Mouse (Mus musculus) macrophage (primary cell): Measurements from ENCODE around the gene Cd82. TPM values are rescaled to one million over a fixed set of nuclear protein-coding genes. Genes with fewer than 3 reads are reported as not detected.

ENCODE experiments used
- H3K27ac ChIP-seq: fragments of 350-480 bp; formaldehyde crosslinking; 2 replicates; pipeline ENCODE4 v1.9.0; 2021
- H3K36me3 ChIP-seq: fragments of 350-480 bp; formaldehyde crosslinking; 2 replicates; pipeline ENCODE4 v1.9.0; 2021; ENCODE audit errors: inconsistent target
- H3K4me3 ChIP-seq: fragments of 350-480 bp; formaldehyde crosslinking; 2 replicates; pipeline ENCODE4 v1.9.0; 2021; ENCODE audit errors: inconsistent target
- H3K79me2 ChIP-seq: fragments of 350-480 bp; formaldehyde crosslinking; 2 replicates; pipeline ENCODE4 v1.9.0; 2021; ENCODE audit errors: inconsistent target
- WGBS: methylation state at CpG from one replicate; pipeline ENCODE4 v1.1.7; 2026; ENCODE audit warnings: inconsistent platforms; ENCODE audit not compliant: missing documents; 5-methylcytosine and 5-hydroxymethylcytosine counted together
- polyA plus RNA-seq: library from polyadenylated mRNA; stranded (reverse); fragments of 250-400 nt; gene quantifications from 3 replicates; pipeline ENCODE4 v1.2.4, GENCODE M21; 2018; ENCODE audit warnings: inconsistent platforms

Cd82 gene
- polyA plus RNA-seq, 1 experiment from 2014 or later: 48.2 TPM

DNA sequence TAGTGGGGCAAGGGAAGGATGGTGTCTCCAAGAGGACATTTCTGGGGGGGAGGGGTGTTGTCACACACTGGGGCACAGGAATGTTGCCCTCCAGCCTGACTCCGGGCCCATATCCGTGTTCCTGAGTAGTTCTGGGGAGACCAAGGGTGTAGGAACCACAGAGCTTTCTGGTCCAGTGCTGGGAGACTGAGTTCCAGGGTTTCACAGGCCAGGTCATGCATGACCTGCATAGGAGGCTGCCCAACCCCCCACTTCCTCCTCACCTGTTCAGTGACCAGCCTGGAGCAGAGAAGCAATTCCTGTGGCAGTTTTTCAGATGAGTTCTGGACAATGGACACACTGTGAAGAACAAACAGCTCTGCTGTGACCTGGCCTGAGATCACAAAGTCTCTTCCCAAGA, 19.8 kb downstream of the Cd82 start:
- no peaks in the 10 kb centered on the region; the same call in 1 of the 2 replicates for H3K79me2 ChIP-seq
- 94% methylated on average over 2 of the region's 2 CpGs for WGBS
- H3K36me3 ChIP-seq: no peaks in the 10 kb centered on the region
- H3K4me3 ChIP-seq: no peak overlapping the region
- H3K27ac ChIP-seq: no peak overlapping the region

DNA sequence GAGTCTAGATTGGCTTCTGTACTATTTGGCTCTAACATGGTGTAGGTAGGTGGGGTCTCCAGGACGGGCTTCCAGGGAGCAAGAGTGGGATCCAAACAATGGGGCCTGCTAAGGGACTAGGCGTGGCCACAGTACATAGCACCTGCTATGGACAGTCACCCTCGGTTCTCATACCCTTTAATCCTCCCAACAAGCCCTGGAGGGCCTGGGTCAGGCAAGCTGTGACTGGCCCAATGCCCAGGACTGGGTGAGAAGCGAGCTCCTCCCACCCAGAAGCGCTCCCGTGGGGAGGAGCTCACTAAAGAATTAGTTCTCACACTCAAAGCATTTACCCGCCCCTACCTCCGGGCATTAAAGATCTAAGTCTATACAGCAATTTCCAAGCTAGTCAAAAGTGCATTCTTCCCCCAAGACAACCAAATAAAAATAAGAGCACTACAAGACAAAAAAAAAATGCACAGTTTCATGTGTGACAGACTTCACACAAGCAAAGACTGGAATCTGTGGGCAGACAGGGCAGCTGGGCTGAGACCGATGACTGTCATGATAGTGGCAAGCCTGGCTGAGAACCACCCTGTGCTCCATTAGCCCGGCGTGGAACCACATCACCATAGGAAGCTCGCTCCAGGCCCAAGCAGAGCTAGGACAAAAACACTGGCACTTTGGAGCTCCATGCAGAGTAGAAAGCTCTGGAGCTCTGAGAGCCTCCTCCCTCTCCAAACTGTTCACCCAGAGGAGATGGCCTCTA, 23.0 kb downstream of the Cd82 start:
- H3K27ac ChIP-seq: no peak overlapping the region
- no peak overlapping the region for H3K4me3 ChIP-seq
- no peaks in the 10 kb centered on the region for H3K79me2 ChIP-seq
- H3K36me3 ChIP-seq: no peaks in the 10 kb centered on the region
- WGBS: 86% methylated on average over 12 of the region's 12 CpGs

DNA sequence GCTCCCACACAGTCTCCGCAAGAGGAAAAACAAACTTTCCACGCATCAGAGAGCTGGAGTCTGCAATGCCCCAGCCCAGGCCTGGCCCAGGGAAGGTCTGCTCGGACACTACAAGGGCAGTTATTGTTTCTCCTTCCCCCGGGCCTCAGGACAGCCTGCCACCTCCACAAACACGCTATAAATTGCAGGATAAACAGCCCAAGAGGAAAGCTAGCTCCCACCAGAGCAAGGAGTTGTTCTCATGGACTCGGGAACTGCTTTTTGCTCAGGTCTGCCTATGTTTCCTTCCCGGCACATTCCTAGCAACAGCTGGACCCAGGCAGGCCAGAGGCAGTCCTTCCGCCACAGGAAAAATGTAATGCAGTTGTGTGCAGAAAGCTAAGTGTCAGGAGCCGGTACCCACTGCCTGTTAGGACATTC, 23.6 kb downstream of the Cd82 start:
- Histone ChIP-seq H3K4me3 (no peak overlapping the region), H3K27ac (no peak overlapping the region), H3K79me2 (no peaks in the 10 kb centered on the region), H3K36me3 (no peaks in the 10 kb centered on the region)
- 95% methylated on average over 9 of the region's 9 CpGs for WGBS

DNA sequence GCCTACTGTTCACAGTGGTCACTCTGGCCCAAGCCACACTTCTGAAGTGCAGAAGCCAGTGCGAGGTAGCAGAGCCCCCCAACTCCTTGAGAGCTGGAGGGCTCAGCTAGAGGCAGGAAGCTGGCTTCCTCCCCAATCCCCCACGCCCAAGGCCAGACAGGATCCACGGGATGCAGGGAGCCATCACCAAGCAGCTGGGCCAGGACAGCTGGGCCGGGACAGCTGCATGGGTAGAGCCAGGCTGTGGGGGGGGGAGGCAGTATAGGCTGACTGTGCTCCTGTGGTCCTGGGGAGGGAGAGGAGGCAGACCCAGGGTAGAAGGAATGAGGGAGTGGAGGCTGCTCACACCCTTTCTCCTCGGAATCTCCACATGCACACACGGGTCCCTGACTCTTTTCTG, 24.6 kb downstream of the Cd82 start:
- Histone ChIP-seq H3K27ac (no peak overlapping the region), H3K36me3 (no peaks in the 10 kb centered on the region), H3K4me3 (no peak overlapping the region), H3K79me2 (no peaks in the 10 kb centered on the region)
- WGBS: 96% methylated on average over 6 of the region's 6 CpGs

DNA sequence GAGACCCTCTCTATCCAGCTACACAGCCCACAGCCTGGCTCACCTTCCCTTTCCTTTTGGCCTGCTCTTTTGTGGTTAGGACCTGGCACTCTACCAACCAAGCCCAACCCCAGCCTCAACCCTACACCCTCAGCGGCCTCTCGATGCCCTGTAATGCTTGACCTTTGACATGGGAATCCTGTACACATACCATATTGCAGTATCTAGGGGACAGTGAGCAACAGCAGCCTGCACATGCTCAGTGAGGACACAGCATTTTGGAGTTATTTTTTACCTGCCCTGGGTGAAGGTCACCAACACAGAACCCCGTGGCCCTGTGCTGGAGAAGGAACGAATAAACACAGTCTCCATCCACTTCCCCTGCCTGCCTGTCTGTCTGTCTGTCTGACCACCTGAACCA, 27.4 kb downstream of the Cd82 start:
- H3K4me3 ChIP-seq: no peak overlapping the region
- H3K27ac ChIP-seq: no peak overlapping the region
- WGBS: 31% methylated on average over 4 of the region's 4 CpGs
- H3K79me2 ChIP-seq: no peaks in the 10 kb centered on the region
- no peaks in the 10 kb centered on the region for H3K36me3 ChIP-seq

DNA sequence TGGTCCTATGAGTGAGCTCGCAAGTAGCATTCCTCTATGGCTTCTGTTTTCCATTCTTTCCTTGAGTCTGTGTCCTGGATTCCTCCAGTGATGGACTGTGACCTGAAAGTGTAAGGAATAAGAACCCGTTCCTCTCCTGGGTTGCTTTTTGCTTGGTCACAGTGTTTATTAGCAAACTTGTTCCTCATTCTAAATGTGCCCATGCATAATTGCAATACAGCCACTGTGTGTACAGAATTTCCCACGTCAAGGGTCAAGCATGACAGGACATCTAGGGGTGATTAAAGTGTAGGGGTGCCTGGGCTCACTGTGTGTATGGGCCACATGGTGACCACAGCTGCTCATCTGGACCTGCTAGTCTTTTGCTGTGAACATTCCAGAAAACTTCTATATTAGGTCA, 28.0 kb downstream of the Cd82 start:
- Histone ChIP-seq H3K4me3 (no peak overlapping the region), H3K36me3 (no peaks in the 10 kb centered on the region), H3K79me2 (no peaks in the 10 kb centered on the region), H3K27ac (no peak overlapping the region)
- 50% methylated on average over 3 of the region's 3 CpGs for WGBS

DNA sequence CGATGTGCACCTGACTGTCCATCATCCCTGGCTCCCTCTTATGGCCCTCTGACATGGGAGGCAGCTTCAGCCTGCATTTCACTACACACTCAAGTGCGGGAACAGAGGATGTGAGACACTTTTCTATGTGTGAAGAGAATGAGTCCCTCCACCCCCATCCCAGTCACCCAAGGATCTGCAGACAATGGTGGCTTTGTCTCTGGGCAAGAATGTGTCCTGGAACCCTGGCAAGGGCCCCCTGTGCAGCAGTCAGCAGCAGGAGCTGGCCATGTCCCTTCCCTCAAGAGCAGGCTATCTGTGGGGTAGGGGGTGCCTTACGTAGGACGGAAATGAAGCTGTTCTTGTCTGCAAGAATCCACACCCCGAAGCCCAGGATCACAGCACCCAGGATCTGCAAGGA, 29.4 kb downstream of the Cd82 start:
- Histone ChIP-seq H3K27ac (no peak overlapping the region), H3K79me2 (no peaks in the 10 kb centered on the region), H3K4me3 (no peak overlapping the region), H3K36me3 (0 out of 2 replicates have a peak, but pooled peaks cover 7% of the 10 kb centered on the region)
- 91% methylated on average over 5 of the region's 5 CpGs for WGBS

DNA sequence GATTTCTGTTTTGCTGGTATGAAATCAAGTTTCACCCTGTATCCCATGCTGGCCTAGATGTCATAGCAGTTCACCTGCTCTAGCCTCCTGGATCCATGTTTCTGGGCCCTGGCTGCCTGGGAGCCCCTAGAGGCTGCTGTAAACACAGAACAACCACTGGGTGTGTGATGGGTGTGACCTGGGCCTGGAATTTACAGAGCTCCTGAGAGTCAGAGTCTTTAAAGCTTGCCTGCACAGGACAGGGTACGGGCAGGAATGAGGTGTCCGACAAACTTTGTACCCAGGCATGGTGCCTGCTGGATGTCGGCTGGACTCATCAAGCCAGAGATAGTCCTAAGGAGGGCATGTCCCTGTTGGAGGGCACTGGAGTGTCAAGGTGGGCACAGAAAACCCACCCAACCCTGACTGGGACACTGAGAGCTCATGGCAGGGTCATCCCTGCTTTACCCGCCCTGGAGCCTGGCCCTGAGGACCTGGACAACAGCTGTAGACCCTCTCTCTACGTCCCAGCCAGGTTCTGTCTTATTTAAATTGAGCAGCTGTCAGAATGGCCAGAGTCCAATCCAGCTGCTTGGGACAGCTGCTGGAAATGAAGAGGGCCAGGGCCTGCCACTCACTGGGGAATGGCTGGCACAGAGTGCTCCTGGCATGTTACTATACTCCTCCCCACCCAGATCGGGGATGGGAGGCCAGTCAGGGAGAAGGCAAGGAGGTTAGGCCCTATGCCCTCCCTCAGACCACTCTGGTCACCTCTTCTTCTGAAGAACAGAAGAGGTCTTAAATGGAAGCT, 30.1 kb downstream of the Cd82 start:
- H3K36me3 ChIP-seq: 0 out of 2 replicates have a peak, but pooled peaks cover 7% of the 10 kb centered on the region
- WGBS: 99% methylated on average over 6 of the region's 6 CpGs

DNA sequence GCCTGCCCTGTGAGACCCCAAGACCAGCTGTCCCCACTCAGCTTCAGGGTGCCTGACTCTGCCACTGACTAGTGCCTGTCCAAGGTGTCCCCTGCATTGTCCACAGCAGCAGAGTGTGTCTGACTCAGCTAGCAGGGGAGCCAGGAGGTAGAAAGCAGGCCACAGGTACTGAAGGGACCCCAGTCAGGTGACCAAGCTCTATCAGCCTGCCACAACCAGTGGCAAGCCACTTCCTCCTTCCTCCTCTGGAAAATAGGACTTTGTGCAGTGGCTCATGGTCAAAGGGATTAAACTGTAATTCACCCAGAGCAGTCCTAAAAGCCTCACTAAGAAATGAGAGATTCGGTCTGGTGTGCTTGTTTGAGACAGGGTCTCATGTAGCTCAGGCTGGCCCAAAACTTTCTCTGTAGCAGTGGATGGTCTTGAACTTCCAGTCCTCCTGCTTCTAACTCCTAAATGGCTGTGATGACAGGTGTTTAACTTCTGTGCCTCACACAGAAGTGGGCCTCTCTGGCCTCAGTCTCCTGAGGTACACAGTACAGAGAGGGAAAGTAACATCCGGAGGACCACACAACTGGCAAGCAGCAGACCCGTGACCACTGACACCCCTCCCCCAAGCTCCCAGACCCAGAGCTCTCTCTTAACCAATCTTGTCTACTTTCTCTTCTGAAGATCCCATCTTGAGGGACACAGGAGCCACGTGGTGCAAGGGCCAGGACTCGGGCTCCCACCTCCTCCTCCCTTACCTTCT, 31.2 kb downstream of the Cd82 start:
- WGBS: 42% methylated on average over 5 of the region's 5 CpGs
- no peak overlapping the region for H3K27ac ChIP-seq

More for the DNA sequence above, 30.1 kb downstream of the Cd82 start:
- Histone ChIP-seq H3K27ac (no peak overlapping the region), H3K79me2 (no peaks in the 10 kb centered on the region), H3K4me3 (no peak overlapping the region)

DNA sequence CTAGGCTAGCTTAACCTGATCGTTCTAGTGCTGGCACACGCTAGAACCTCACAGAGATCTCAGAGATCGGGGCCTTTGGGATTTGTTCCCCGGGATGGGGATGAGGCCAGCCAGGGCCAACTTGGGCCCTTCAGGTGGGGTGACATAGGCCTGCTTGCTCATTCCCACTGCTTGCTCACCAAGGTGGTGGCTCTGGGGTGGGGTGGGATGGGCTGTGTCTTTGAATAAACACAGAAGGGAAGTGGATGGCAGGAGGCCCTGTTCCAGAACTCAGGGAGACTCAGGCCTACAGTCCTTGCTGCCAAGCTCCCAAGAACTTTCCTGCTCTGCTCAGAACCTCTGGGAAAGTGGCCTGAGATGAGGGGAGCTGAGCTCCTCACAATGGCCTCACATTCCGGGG, 31.9 kb downstream of the Cd82 start:
- WGBS: 79% methylated on average over 5 of the region's 5 CpGs

More for the DNA sequence above, 31.2 kb downstream of the Cd82 start:
- Histone ChIP-seq H3K36me3 (peaks cover 7% of the 10 kb centered on the region; the same call in 1 of the 2 replicates), H3K79me2 (no peaks in the 10 kb centered on the region), H3K4me3 (no peak overlapping the region)

DNA sequence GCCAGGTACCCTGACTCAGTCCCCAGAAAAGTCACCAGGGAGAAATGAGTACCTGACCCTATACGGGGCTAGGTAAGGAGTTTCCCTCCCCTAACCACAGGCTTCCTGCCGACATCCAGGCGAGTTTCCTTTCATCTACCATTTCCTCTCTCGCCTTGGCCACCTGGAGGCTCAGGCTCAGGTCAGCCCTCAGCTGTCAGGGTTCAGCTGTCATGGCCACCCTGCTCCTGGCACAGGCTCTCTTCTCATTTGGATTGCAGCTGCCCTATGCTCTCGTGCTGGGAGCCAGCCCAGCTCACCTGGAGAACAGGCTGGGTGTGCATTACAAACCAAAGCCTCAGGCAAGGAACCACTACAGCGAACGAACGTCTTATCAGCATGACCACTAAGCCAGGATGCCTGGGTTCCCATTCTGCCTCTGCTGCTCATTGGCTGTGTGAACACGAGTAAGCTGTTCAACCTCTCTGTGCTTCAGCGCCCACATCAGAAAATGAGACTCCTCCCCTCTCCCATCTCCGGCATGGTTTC, 34.9 kb downstream of the Cd82 start:
- Histone ChIP-seq H3K4me3 (no peak overlapping the region), H3K79me2 (no peaks in the 10 kb centered on the region), H3K27ac (no peak overlapping the region), H3K36me3 (peaks cover 7% of the 10 kb centered on the region; the same call in 1 of the 2 replicates)
- 49% methylated on average over 11 of the region's 11 CpGs for WGBS

More for the DNA sequence above, 31.9 kb downstream of the Cd82 start:
- Histone ChIP-seq H3K4me3 (no peak overlapping the region), H3K36me3 (peaks cover 7% of the 10 kb centered on the region; the same call in 1 of the 2 replicates), H3K27ac (no peak overlapping the region), H3K79me2 (no peaks in the 10 kb centered on the region)

DNA sequence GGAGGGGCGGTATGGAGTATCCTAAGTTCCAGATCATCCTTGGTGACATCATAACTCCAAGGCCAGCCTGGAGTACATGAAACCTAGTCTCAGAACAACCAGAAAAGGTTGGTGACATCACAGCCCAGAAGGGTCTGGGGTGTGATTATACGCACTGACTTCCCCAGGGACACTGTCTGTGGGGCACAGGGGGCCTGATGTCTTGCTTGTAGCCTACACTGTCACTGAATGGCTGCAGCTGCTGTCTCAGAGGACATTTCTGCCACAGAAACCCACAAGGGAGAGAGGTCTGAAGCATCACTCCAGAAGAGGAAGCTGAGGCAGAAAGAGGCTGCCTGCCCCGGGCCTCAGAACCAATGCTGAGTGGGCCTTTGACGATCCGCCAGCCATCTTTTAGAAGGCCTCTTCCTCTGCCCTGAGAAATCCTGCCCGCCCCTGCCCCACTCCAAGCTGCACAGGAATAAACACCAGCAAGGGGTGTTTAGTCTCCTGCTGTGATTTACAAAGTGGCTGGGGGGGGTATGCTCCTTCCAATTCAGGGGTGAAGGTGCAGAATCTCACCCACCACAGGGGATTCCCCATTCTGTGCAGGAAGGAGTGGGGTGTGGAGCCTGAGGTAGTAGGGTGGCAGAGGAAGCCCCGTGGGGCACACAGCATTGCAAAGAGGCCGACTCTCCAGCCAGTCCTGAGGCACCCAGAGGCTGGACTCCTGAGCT, 35.8 kb downstream of the Cd82 start:
- H3K27ac ChIP-seq: no peak overlapping the region
- H3K36me3 ChIP-seq: peaks cover 7% of the 10 kb centered on the region; the same call in 1 of the 2 replicates
- H3K79me2 ChIP-seq: no peaks in the 10 kb centered on the region
- no peak overlapping the region for H3K4me3 ChIP-seq
- WGBS: 54% methylated on average over 8 of the region's 8 CpGs

DNA sequence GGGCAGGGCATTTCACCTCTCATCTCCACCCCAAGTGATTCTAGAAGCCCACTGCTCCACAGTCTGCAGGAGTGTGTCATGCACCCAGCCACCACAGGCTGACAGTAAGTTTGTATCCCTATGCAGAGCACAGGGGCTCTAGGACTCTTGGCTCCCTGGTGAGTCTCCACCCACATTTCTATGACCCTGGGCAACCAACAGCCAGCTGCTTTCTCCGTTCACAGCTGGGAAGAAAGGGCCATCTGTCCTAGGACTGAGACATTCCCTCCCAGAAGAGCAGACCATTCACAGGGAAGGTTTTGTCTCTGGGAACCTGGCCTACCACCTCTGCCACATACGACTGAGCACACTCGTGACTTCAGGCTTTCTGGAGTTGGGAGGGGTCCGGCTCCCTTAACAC, 37.1 kb downstream of the Cd82 start:
- H3K36me3 ChIP-seq: peaks cover 7% of the 10 kb centered on the region; the same call in 1 of the 2 replicates
- H3K79me2 ChIP-seq: no peaks in the 10 kb centered on the region
- WGBS: 96% methylated on average over 4 of the region's 4 CpGs
- H3K4me3 ChIP-seq: no peak overlapping the region
- H3K27ac ChIP-seq: no peak overlapping the region
